Mouse (Mus musculus) hindbrain, postnatal 0 days (tissue): Measurements from ENCODE around the gene Gpr153. TPM values are rescaled to one million over a fixed set of nuclear protein-coding genes. Genes with fewer than 3 reads are reported as not detected.

Source experiments
- ATAC-seq: fragments of 200-750 bp; cut with Nextera tagmentation; 2 replicates; pipeline ENCODE4 v1.8.0; 2017; ENCODE audit warnings: mild to moderate bottlenecking, moderate TSS enrichment, moderate library complexity
- DNase-seq: peaks from one replicate; pipeline ENCODE4 v3.0.0-alpha.2; 2015; ENCODE audit warnings: low spot score
- H3K27ac ChIP-seq: fragments of 300-500 bp; sonication (generic); 2 replicates; pipeline ENCODE4 v1.5.1; 2014; ENCODE audit warnings: mild to moderate bottlenecking
- H3K27me3 ChIP-seq: fragments of 300-500 bp; sonication (generic); 2 replicates; pipeline ENCODE4 v1.6.1; 2014; ENCODE audit warnings: low read length, mixed read lengths; ENCODE audit not compliant: insufficient read depth
- H3K36me3 ChIP-seq: fragments of 300-500 bp; sonication (generic); 2 replicates; pipeline ENCODE4 v1.6.1; 2014; ENCODE audit warnings: low read length, mixed read lengths; ENCODE audit not compliant: insufficient read depth
- H3K4me1 ChIP-seq: fragments of 300-500 bp; sonication (generic); 2 replicates; pipeline ENCODE4 v1.6.1; 2014; ENCODE audit warnings: antibody characterized with exemption, low read length, mixed read lengths; ENCODE audit not compliant: insufficient read depth
- H3K4me2 ChIP-seq: fragments of 300-500 bp; sonication (generic); 2 replicates; pipeline ENCODE4 v1.6.1; 2014; ENCODE audit warnings: low read depth, mild to moderate bottlenecking, low read length, moderate library complexity, mixed read lengths
- H3K4me3 ChIP-seq: fragments of 300-500 bp; sonication (generic); 2 replicates; pipeline ENCODE4 v1.5.1; 2014; ENCODE audit warnings: low read length
- H3K9ac ChIP-seq: fragments of 300-500 bp; sonication (generic); replicated peaks from 2 replicates; pipeline ENCODE4 v1.6.1; 2014; ENCODE audit warnings: mild to moderate bottlenecking, low read length, moderate library complexity, mixed read lengths
- H3K9me3 ChIP-seq: fragments of 300-500 bp; sonication (generic); 2 replicates; pipeline ENCODE4 v1.6.1; 2016; ENCODE audit warnings: low read length, mixed read lengths
- CTCF ChIP-seq: IDR thresholded peaks from 2 replicates; pipeline ENCODE4 v1.5.1; 2016; ENCODE audit warnings: antibody characterized with exemption, control low read depth, low read depth
- WGBS: fragments of 180-500 bp; shearing (Covaris S2); extraction: QIAGEN DNeasy Blood & Tissue Kit; methylation state at CpG from one replicate; pipeline ENCODE4 v1.1.7; 2014; 5-methylcytosine and 5-hydroxymethylcytosine counted together
- polyA plus RNA-seq: library from polyadenylated mRNA; unstranded; fragments of >200 nt; fragmentation: Nextera tagmentation; extraction: Ambion mirVana; gene quantifications from 2 replicates; pipeline ENCODE4 v1.2.1, GENCODE M21; 2015
- total RNA-seq: library from RNA; depleted of rRNA; stranded (reverse); fragments of >200 nt; gene quantifications from 2 replicates; pipeline ENCODE4 v1.2.3, GENCODE M21; 2014

The Gpr153 gene
- total and polyA plus RNA-seq, 2 experiments from 2014 or later, result 19.0 to 167 TPM

DNA sequence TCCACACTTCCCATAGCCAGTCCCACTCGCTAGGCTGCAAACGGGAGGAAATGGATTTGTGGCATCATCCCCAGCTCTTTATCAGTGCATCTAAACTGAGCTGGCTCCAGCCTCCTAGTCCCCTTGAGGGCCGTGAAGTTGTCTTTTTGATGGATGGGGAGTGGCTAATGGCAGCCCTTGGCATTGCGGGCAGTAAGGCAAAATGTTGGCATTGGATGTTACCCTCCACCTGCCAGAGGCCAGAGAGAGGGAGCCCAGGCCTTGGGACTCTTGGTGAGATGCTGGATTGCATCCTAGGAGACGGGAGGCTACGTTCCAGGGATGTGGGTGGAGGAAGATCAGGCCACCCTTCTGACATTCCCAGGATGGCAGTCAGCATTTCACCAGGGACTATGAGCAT, 32.0 kb downstream of the Gpr153 start:
- DNase-seq (no peak), ATAC-seq (no peak)
- H3K9me3 ChIP-seq, result no peaks in the 10 kb centered on the region
- TF ChIP-seq CTCF, result no peak
- WGBS, result 46% methylated on average over 6 of the region's 6 CpGs
- peaks cover 2% of the 10 kb centered on the region; the same call in 1 of the 2 replicates for H3K27me3 ChIP-seq
- no peaks in the 10 kb centered on the region; the same call in 1 of the 2 replicates for H3K4me1 ChIP-seq
- no peak overlapping the region for H3K4me3 ChIP-seq
- no peak overlapping the region for H3K27ac ChIP-seq
- H3K36me3 ChIP-seq, result peaks cover 13% of the 10 kb centered on the region; the same call in 1 of the 2 replicates
- H3K9ac ChIP-seq, result no peak overlapping the region
- no peak overlapping the region for H3K4me2 ChIP-seq

- TF ChIP-seq CTCF, result no peak
- no peak overlapping the region for H3K4me2 ChIP-seq
- H3K36me3 ChIP-seq, result peaks cover 13% of the 10 kb centered on the region; the same call in 1 of the 2 replicates
- DNase-seq (no peak), ATAC-seq (no peak)
- peaks cover 8% of the 10 kb centered on the region for H3K27me3 ChIP-seq
- H3K4me1 ChIP-seq, result peaks cover under 1% of the 10 kb centered on the region; the same call in 1 of the 2 replicates
- H3K9me3 ChIP-seq, result no peaks in the 10 kb centered on the region
- H3K27ac ChIP-seq, result no peak overlapping the region
- no peak overlapping the region for H3K9ac ChIP-seq
- no peak overlapping the region for H3K4me3 ChIP-seq
- WGBS, result 80% methylated on average over 9 of the region's 9 CpGs
Observed at GRCm38 (mm10) chr4:152307542-152307941, 33.5 kb downstream of the Gpr153 start.

DNA sequence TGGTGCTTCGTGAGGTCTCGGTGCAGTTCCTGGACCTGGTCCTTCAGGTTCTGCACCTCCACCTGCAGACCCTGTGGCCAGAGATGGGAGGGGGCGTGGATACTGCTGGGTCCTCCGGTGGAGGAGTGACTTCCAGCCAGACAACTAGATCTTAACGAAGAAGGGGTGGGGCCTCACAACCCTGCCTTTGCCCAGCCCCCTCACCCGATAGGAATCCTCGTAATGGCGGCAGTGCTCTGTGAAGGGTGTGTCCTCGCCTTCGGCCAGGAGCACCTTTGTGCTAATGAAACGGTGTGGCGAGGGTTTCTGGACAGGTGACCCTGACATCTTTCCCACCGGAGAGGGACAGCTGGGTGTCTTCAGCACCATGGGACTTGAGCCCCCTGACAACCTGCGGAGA, 38.2 kb downstream of the Gpr153 start:
- Histone ChIP-seq H3K9me3 (no peaks in the 10 kb centered on the region), H3K27ac (no peak overlapping the region), H3K4me1 (peaks cover 14% of the 10 kb centered on the region; the same call in 1 of the 2 replicates), H3K36me3 (no peaks in the 10 kb centered on the region), H3K9ac (0 out of 2 replicates have a peak overlapping the region, but pooled peaks have one; percentile 22), H3K27me3 (peaks cover 34% of the 10 kb centered on the region), H3K4me3 (peak overlapping the region; percentile 37), H3K4me2 (peak overlapping the region; percentile 63)
- no peak for TF ChIP-seq CTCF
- ATAC-seq, result no peak
- DNase-seq, result no peak
- 5% methylated on average over 14 of the region's 14 CpGs for WGBS

- peaks cover 14% of the 10 kb centered on the region; the same call in 1 of the 2 replicates for H3K4me1 ChIP-seq
- H3K9me3 ChIP-seq, result no peaks in the 10 kb centered on the region
- H3K9ac ChIP-seq, result peak overlapping the region; percentile 22
- peak; percentile 65 for DNase-seq
- H3K27me3 ChIP-seq, result peaks cover 34% of the 10 kb centered on the region
- H3K36me3 ChIP-seq, result no peaks in the 10 kb centered on the region
- H3K4me3 ChIP-seq, result peak overlapping the region; percentile 37
- H3K4me2 ChIP-seq, result peak overlapping the region; percentile 63
- peak; percentile 55 for ATAC-seq
- under 1% methylated on average over 29 of the region's 29 CpGs for WGBS
- peak overlapping the region; percentile 11; the same call in 1 of the 2 replicates for H3K27ac ChIP-seq
- no peak for TF ChIP-seq CTCF
Observed at GRCm38 (mm10) chr4:152313211-152313632, 39.2 kb downstream of the Gpr153 start.

- TF ChIP-seq CTCF, result peak; percentile 66
- Histone ChIP-seq H3K4me2 (peak overlapping the region; percentile 63), H3K4me1 (peaks cover 14% of the 10 kb centered on the region; the same call in 1 of the 2 replicates), H3K4me3 (peak overlapping the region; percentile 37; the same call in 1 of the 2 replicates), H3K9me3 (no peaks in the 10 kb centered on the region), H3K27me3 (peaks cover 34% of the 10 kb centered on the region), H3K9ac (0 out of 2 replicates have a peak overlapping the region, but pooled peaks have one; percentile 22), H3K36me3 (no peaks in the 10 kb centered on the region), H3K27ac (no peak overlapping the region)
- DNase-seq (peak; percentile 77), ATAC-seq (peak; percentile 59)
Observed at GRCm38 (mm10) chr4:152313934-152314333, 39.9 kb downstream of the Gpr153 start.

- under 1% methylated on average over 43 of the region's 43 CpGs for WGBS
- peaks cover 34% of the 10 kb centered on the region for H3K27me3 ChIP-seq
- H3K4me3 ChIP-seq, result peak overlapping the region; percentile 34
- no peak overlapping the region for H3K27ac ChIP-seq
- H3K36me3 ChIP-seq, result no peaks in the 10 kb centered on the region
- peak overlapping the region; percentile 53 for H3K4me2 ChIP-seq
- peak overlapping the region; percentile 35; the same call in 1 of the 2 replicates for H3K9ac ChIP-seq
- no peak for TF ChIP-seq CTCF
- ATAC-seq, result peak; percentile 21; the same call in 1 of the 2 replicates
- H3K9me3 ChIP-seq, result no peaks in the 10 kb centered on the region
- peaks cover 14% of the 10 kb centered on the region; the same call in 1 of the 2 replicates for H3K4me1 ChIP-seq
- peak; percentile 53 for DNase-seq
Observed at GRCm38 (mm10) chr4:152315498-152316213, 41.6 kb downstream of the Gpr153 start.
